Mouse (Mus musculus) yolk sac, embryonic 10.5 days (tissue): ENCODE measurements at regions not wholly inside any gene's neighbourhood (a gene's known extent, or its start where the extent isn't known, plus 50 kb on each side); places are given as distances from the start of the nearest gene placed in this dataset.

ENCODE experiments used
- DNase-seq: peaks from one replicate; pipeline ENCODE4 v3.0.0-alpha.2; 2017; ENCODE audit warnings: low spot score

- peak; percentile 41 for DNase-seq
Observed at GRCm38 (mm10) chr17:15194894-15195461, 153.6 kb upstream of the Gm3448 start.

DNA sequence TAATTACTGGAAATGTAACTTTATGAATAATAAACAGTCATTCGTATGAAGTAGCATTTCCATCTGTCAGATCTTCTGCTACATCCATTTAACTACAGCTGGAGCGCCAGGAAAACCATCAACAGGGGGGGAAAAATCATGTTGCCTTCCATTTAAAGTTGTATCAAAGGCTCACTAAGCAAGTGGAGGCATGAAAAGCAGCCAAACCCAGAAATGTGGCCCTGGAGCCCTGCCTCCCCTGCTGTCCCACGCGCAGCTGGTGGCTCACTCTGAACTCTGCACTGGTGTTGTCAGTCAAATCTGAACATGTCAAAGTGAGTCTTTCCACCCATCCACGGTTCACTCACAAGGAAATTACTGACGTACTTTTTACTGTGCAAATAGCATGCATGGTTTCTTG, 152.5 kb upstream of the Gm3448 start:
- DNase-seq: no peak

DNA sequence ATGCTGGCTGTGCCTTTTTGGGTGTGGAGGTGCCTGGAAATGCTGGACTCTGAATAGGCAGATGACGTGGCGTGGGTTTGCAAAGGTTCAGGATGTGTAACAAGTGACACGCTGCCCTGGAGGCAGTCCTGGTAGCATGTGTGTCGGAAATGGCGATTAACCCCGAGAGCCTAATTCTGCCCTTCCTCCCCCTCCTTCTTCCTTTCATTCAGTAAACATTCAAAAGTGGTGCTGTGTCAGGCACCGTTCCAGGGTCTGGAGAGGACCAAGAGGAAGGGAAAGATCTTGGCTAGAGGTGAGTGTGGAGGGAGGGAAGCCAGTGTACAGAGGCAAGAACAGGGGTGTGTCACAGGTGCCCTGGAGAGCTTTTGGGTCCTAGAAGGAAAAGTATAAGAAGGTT, 151.5 kb upstream of the Gm3448 start:
- DNase-seq: peak; percentile 25

DNA sequence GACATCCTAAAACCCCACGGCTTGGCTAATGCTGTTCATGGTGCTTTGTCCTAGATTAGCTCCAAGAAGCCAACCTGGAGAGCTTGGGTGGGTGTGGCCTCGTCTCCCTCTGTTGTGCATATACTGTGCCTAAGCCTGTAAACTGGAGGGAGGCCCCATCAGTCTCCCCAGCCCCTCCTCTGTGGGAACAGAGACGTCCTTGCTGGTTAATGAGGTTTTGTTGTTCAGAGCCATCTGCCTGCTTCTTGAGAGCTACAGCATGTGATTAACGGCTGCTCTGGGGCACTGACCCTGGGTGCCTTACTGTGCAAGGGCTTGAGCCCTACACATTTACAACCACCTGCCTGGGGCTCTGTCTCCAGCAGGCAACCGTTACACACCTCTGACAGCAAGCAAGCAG, 143.9 kb upstream of the Gm3448 start:
- DNase-seq: no peak

DNA sequence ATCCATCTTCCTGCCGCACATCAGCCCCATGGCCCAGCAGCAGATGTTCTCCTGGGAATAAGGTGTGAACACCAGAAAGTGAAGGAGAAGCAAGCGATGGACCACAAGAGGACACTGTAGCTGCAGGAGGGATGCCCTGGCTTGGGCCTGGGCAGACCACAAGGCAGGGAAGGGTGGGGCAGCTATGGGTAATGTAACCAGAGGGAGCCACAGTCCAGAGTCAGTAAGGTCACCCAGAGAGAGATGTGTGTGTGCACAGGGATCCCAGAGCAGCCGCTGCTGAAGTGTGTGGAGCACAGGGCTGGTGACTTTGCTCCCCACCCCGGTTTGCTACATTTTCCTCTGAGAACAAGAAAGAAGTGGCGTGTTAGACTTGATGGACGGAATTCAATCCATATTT, 142.5 kb upstream of the Gm3448 start:
- DNase-seq: no peak

DNA sequence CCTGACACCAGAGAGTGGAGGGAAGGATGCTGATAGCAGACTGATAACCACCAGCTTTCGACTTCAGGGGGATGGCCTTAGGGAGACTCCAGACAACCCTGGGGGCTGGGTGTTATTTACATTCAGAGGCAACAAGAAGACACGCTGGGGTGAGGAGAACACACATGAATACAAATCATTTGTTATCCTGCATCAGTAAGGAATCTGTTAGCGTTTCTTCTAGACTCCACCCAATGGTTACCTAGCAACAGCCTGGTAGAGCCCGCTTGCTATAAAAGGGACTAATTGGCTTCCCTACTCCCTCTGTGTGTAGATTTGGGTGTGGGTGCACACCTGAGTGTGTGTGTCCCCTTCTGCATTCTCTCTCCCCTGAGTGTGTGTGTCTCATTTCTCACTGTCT, 140.8 kb upstream of the Gm3448 start:
- no peak for DNase-seq

- DNase-seq: no peak
Observed at GRCm38 (mm10) chr17:15180223-15180860, 139.0 kb upstream of the Gm3448 start.

- no peak for DNase-seq
Observed at GRCm38 (mm10) chr17:15179411-15179951, 138.1 kb upstream of the Gm3448 start.

DNA sequence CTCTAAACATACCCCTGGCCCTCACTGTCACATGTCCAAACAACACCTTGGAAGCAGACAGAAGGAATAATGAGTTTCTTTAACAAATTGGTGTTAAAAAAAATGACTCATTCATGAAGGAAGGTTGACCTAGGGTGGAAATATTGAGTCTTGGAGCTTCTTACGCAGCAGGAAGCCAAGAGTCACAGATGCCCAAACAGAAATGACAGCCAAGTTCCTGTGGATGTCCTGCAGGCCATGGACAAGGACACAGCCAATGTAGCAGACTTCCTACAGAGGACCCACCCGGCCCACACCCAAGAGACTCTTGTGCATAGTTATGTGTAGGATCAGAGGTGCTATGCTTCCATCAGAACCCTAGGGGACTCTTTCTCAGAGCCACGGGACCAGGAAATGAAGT, 136.1 kb upstream of the Gm3448 start:
- DNase-seq: no peak

DNA sequence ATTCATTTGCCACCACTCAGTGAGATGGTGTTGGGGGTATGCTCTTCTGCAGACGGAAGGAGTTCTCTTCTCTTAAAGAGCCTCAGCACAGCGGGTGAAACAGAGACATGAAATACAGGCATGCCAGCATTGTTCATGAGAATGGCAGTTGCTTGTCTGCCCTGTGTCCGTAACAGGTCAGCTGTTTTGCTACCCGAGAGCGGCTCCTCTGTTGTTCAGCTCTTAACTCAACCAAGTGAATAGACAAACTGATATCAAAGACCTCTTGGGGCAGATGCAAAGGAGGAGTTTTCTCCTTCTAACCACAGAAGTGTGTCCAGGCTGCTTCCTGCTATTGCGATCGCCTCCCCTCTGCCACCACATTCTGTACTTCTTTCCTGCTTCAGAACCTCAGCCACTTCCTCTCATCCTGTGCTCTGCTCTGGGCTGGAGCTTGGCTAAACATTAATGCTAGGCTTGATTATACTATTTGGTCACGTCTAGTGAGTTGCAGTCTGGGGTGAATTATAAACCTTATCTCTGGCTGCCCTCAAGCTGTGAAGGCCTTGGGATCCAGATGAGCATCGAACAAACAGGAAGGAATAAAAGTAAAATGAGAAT, 133.1 kb upstream of the Gm3448 start:
- DNase-seq: peak; percentile 53

- no peak for DNase-seq
Observed at GRCm38 (mm10) chr17:15167927-15168326, 126.6 kb upstream of the Gm3448 start.

- no peak for DNase-seq
Observed at GRCm38 (mm10) chr17:15157693-15158333, 116.5 kb upstream of the Gm3448 start.

DNA sequence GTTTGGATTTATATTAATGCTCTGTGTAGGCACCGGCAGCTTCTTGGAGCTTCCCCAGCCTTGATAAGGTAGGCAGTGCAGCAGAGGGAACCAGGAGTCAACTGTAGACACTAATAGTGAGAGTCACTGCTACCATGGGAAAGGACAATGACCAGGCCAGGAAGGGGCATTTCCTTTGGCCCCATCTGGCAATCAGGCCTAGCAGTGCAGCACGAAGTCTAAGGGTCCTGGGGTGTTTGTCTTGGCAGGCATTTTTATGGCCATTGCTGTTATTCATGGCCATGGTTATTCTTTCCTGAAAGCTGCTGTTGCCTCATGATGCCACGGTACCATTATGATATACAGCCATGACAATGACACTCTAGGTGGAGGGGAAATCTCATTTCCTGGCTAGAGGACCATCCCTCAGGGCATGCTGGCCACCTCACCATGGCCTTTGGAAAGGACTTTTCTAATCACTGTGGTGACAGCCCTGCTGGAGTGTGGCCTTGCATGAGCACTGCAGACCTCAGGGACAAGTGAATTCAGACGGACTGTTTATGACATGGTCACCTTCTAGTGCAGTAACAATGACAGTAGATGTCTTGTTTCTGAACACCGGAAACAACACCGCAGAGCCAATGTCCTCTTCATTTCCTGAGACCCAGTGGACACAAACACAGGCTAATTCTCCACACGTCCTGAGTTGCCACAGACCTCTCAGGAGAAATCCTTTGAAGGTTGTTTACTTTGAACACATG, 111.8 kb upstream of the Gm3448 start:
- DNase-seq: no peak

DNA sequence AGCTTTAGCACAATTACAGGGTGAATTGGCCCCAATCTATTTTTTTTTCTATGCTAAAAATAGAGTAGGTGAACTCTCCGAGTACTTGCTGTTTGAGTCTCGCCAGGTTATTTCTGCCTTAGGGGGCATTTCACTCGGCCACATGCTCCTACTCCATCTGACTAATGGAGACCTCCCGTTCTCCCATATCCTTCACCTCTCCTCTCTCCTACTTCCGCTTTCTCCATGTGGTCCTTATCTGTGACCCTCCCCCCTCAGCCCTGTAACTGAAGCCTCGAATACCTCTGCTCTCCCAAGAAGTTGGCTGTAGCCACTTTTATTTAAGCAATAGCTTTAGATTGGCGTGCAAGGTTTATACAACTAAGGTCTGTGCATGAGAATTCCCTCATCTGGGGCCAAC, 111.1 kb upstream of the Gm3448 start:
- DNase-seq: no peak

- no peak for DNase-seq
Observed at GRCm38 (mm10) chr17:15151695-15152094, 110.4 kb upstream of the Gm3448 start.

- no peak for DNase-seq
Observed at GRCm38 (mm10) chr17:15146607-15147006, 105.3 kb upstream of the Gm3448 start.

GRCm38 (mm10) chr17:15145191-15145968, 104.0 kb upstream of the Gm3448 start:
- DNase-seq: no peak

GRCm38 (mm10) chr17:15140391-15140790, 99.1 kb upstream of the Gm3448 start:
- no peak for DNase-seq
